Comparison of ENCODE assay signal across 8 mouse cellular contexts in genomic region chr1:177257178-177258033, GRCm38 (mm10). TPM values are rescaled to one million over a fixed set of nuclear protein-coding genes. Genes with fewer than 3 reads are reported as not detected.
A peak's percentile ranks its signal among the peaks of the same experiment; 100 is the strongest.
DNase-seq lines count a peak whose midpoint lies in the region; ATAC-seq and TF ChIP-seq lines count a peak whose summit lies in the region.

No protein-coding gene starts in this region.

- H3K27ac ChIP-seq in hindbrain, embryonic 14.5 days: peak overlapping the region; percentile 99

- 1% methylated on average over 57 of the region's 86 CpGs for WGBS in hindbrain, embryonic 14.5 days

- no peaks in the 10 kb centered on the region for H3K27me3 ChIP-seq in Patski
- H3K27me3 ChIP-seq in hindbrain, embryonic 14.5 days (ENCODE audit: control insufficient read depth, insufficient read depth, low read length): no peaks in the 10 kb centered on the region; the same call in 1 of the 2 replicates

- H3K4me3 ChIP-seq in hindbrain, embryonic 14.5 days (replicated peaks; ENCODE audit: low read length): peak overlapping the region; percentile 91

- DNase-seq in Patski (ENCODE audit: low read depth, low spot score): no peak
- DNase-seq in cerebellum, postnatal 25 days: peak; percentile 79 to 80
- peak; percentile 52 to 60 for DNase-seq in frontal cortex, postnatal 25 days (ENCODE audit: low spot score in 2 of 2)
- DNase-seq in hindbrain, embryonic 14.5 days (ENCODE audit: low spot score): peak; percentile 76
- peak; percentile 61 for DNase-seq in left cerebral cortex, adult 11 months (ENCODE audit: low spot score)
- DNase-seq in lung, postnatal 36 days: peak; percentile 69
- DNase-seq in retina, postnatal 1 day: peak; percentile 83
- DNase-seq in thymus, postnatal 4 days: peak; percentile 70

- H3K4me1 ChIP-seq in hindbrain, embryonic 14.5 days (replicated peaks; ENCODE audit: control insufficient read depth, insufficient read depth, low read length): peaks cover 14% of the 10 kb centered on the region

- H3K9ac ChIP-seq in hindbrain, embryonic 14.5 days: peak overlapping the region; percentile 91

- no peak for TF ChIP-seq CTCF in Patski (IDR thresholded peaks at IDR 0.05)

- in situ Hi-C loops in Patski (cut with MboI; ENCODE audit: low pct_unique_long_range_greater_than_20kb): no loop called here

- CTCF ChIA-PET in Patski (lab: Charles Lee): interaction anchor here (0.8 kb wide), 1 partner anchor 210 kb away, joined by 3 read pairs; no protein-coding TSS in a partner anchor

- ATAC-seq in Patski: peak; percentile 60
- ATAC-seq in hindbrain, embryonic 14.5 days (ENCODE audit: low FRiP score): peak; percentile 77

- H3K36me3 ChIP-seq in hindbrain, embryonic 14.5 days (replicated peaks; ENCODE audit: control insufficient read depth, insufficient read depth): no peaks in the 10 kb centered on the region

- POLR2A ChIA-PET in Patski (lab: Charles Lee): interaction anchor here (0.7 kb wide), 1 partner anchor 1583 kb away, joined by 3 read pairs; no protein-coding TSS in a partner anchor

- H3K9me3 ChIP-seq in hindbrain, embryonic 14.5 days (ENCODE audit: control insufficient read depth, low read length): no peaks in the 10 kb centered on the region

- peak overlapping the region; percentile 92 for H3K4me2 ChIP-seq in hindbrain, embryonic 14.5 days (replicated peaks)

RNA-seq across cellular contexts. Expression of gene Akt3, which starts 0.6 kb away (rescaled TPM):
- 29.6 TPM for polyA plus RNA-seq in Patski (2021)
- 26.2 and 28.6 TPM in 2 replicates for polyA plus RNA-seq in hindbrain, embryonic 14.5 days (2014; fragmentation: Nextera tagmentation; extraction: Ambion mirVana)
